Mouse (Mus musculus) lung, adult 2 months (tissue): ENCODE results near the gene Tanc1.

ENCODE experiments used
- CTCF ChIP-seq: fragments of 200-500 bp; IDR thresholded peaks from 2 replicates; pipeline ENCODE4 v1.5.1; 2011; ENCODE audit warnings: mild to moderate bottlenecking, low read length, control low read depth; ENCODE audit not compliant: insufficient read depth
- POLR2A ChIP-seq: fragments of 200-500 bp; IDR thresholded peaks from 2 replicates; pipeline ENCODE4 v1.6.1; 2011; ENCODE audit warnings: low read depth, mild to moderate bottlenecking, control low read depth, low read length, borderline replicate concordance; ENCODE audit errors: extremely low read depth

DNA sequence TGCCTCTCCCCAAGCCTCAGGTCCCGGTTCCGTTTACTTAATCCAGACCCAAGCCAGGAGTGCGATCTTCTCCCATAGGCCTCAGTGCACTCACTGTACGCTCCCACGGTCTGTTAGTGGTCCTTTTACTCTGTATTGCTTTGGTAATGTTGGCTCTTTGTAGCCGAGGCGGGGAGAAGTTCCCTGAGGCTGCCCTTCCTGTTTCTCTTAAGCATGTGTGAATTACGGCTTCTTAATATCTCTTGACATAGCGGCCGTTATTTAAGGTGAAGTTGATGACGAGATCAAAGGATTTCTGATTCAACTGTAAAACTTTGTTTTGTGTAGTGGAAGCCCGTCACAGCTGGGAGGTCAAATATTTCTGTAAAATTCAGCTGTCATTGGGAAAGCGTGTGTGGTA, 173.8 kb downstream of the Tanc1 start:
- TF ChIP-seq CTCF (no peak), POLR2A (no peak)
